Mouse (Mus musculus) small intestine, adult 2 months (tissue): Measurements from ENCODE around the gene Lin54. TPM values are rescaled to one million over a fixed set of nuclear protein-coding genes. Genes with fewer than 3 reads are reported as not detected.
A peak's percentile ranks its signal among the peaks of the same experiment; 100 is the strongest.

Experiments
- H3K27ac ChIP-seq: fragments of 200-500 bp; 2 replicates; pipeline ENCODE4 v1.5.1; 2012; ENCODE audit warnings: low read depth, low read length, control low read depth, inconsistent platforms; ENCODE audit not compliant: insufficient read depth
- H3K27me3 ChIP-seq: fragments of 200-500 bp; 2 replicates; pipeline ENCODE4 v1.6.1; 2012; ENCODE audit warnings: mild to moderate bottlenecking, moderate library complexity, low read length, inconsistent platforms; ENCODE audit not compliant: control insufficient read depth, insufficient read depth
- H3K36me3 ChIP-seq: fragments of 200-500 bp; 2 replicates; pipeline ENCODE4 v1.6.1; 2012; ENCODE audit warnings: mild to moderate bottlenecking, low read length, control low read depth, inconsistent platforms; ENCODE audit not compliant: control insufficient read depth, insufficient read depth
- H3K4me1 ChIP-seq: fragments of 200-500 bp; 2 replicates; pipeline ENCODE4 v1.6.1; 2012; ENCODE audit warnings: low read length, inconsistent platforms, mixed read lengths; ENCODE audit not compliant: control insufficient read depth, insufficient read depth, insufficient read length
- H3K4me3 ChIP-seq: fragments of 200-500 bp; 2 replicates; pipeline ENCODE4 v1.5.1; 2012; ENCODE audit warnings: low read depth, mild to moderate bottlenecking, control low read depth, inconsistent platforms, low read length, moderate library complexity
- CTCF ChIP-seq: fragments of 200-500 bp; IDR thresholded peaks from 2 replicates; pipeline ENCODE4 v1.5.1; 2012; ENCODE audit warnings: low read depth, mild to moderate bottlenecking, control low read depth, inconsistent platforms, low read length, moderate library complexity, mixed read lengths; ENCODE audit not compliant: insufficient replicate concordance, insufficient read length; ENCODE audit errors: extremely low read depth
- POLR2A ChIP-seq: fragments of 200-500 bp; IDR thresholded peaks from 2 replicates; pipeline ENCODE4 v1.6.1; 2012; ENCODE audit warnings: low read depth, mild to moderate bottlenecking, control low read depth, inconsistent platforms, low read length, moderate library complexity
- WGBS: fragments of 180-500 bp; shearing (Covaris S2); methylation state at CpG from one replicate; pipeline ENCODE4 v1.1.7; 2018; 5-methylcytosine and 5-hydroxymethylcytosine counted together
- polyA plus RNA-seq: library from polyadenylated mRNA; depleted of rRNA; stranded (reverse); fragments of >200 nt; gene quantifications from 2 replicates; pipeline ENCODE4 v1.2.3, GENCODE M21; 2012; rRNA removed

Lin54 gene
- 1.9 and 6.3 TPM in 2 replicates for polyA plus RNA-seq

- Histone ChIP-seq H3K4me1 (no peaks in the 10 kb centered on the region; the same call in 1 of the 2 replicates), H3K4me3 (peak within 1 kb of the TSS; percentile 95), H3K36me3 (no peaks in the 10 kb centered on the region), H3K27me3 (no peaks in the 10 kb centered on the region), H3K27ac (peak within 1 kb of the TSS; percentile 62)
- TF ChIP-seq POLR2A (no peak), CTCF (peak; percentile 12; the same call in 1 of the 2 replicates)
- 3% methylated on average over 57 of the region's 60 CpGs for WGBS
Observed at GRCm38 (mm10) chr5:100500458-100500961, at the start of gene Lin54. Lin54 (minus strand) TSS chr5:100500639.

GRCm38 (mm10) chr5:100550151-100550550, 49.7 kb upstream of the Lin54 start:
- Histone ChIP-seq H3K27ac (no peak overlapping the region), H3K27me3 (no peaks in the 10 kb centered on the region), H3K4me3 (no peak overlapping the region), H3K4me1 (peaks cover 7% of the 10 kb centered on the region; the same call in 1 of the 2 replicates), H3K36me3 (peaks cover 38% of the 10 kb centered on the region)
- WGBS: 51% methylated on average over 1 of the region's 1 CpGs
- no peak for TF ChIP-seq POLR2A

GRCm38 (mm10) chr5:100549311-100549710, 48.9 kb upstream of the Lin54 start:
- H3K27me3 ChIP-seq: no peaks in the 10 kb centered on the region
- 73% methylated on average over 4 of the region's 4 CpGs for WGBS
- H3K4me1 ChIP-seq: peaks cover 7% of the 10 kb centered on the region; the same call in 1 of the 2 replicates
- no peak overlapping the region for H3K4me3 ChIP-seq
- TF ChIP-seq CTCF: no peak
- no peak for TF ChIP-seq POLR2A
- H3K36me3 ChIP-seq: peaks cover 37% of the 10 kb centered on the region
- no peak overlapping the region for H3K27ac ChIP-seq

- Histone ChIP-seq H3K27ac (peak overlapping the region; percentile 66), H3K4me3 (no peak overlapping the region), H3K27me3 (no peaks in the 10 kb centered on the region), H3K36me3 (peaks cover 31% of the 10 kb centered on the region), H3K4me1 (peaks cover 7% of the 10 kb centered on the region; the same call in 1 of the 2 replicates)
- TF ChIP-seq CTCF (no peak), POLR2A (no peak)
- WGBS: 24% methylated on average over 2 of the region's 2 CpGs
Observed at GRCm38 (mm10) chr5:100548236-100548635, 47.8 kb upstream of the Lin54 start.

- H3K4me1 ChIP-seq: peaks cover 7% of the 10 kb centered on the region; the same call in 1 of the 2 replicates
Observed at GRCm38 (mm10) chr5:100546294-100547080, 46.0 kb upstream of the Lin54 start.

GRCm38 (mm10) chr5:100536638-100537037, 36.2 kb upstream of the Lin54 start:
- H3K27ac ChIP-seq: no peak overlapping the region
- peaks cover 44% of the 10 kb centered on the region for H3K36me3 ChIP-seq
- H3K4me1 ChIP-seq: no peaks in the 10 kb centered on the region
- no peak overlapping the region for H3K4me3 ChIP-seq
- 71% methylated on average over 3 of the region's 3 CpGs for WGBS
- H3K27me3 ChIP-seq: no peaks in the 10 kb centered on the region
- TF ChIP-seq CTCF: no peak
- TF ChIP-seq POLR2A: no peak

More at GRCm38 (mm10) chr5:100546294-100547080, 46.0 kb upstream of the Lin54 start:
- Histone ChIP-seq H3K36me3 (peaks cover 36% of the 10 kb centered on the region), H3K27me3 (no peaks in the 10 kb centered on the region), H3K4me3 (no peak overlapping the region), H3K27ac (no peak overlapping the region)
- WGBS: 80% methylated on average over 6 of the region's 6 CpGs
- TF ChIP-seq CTCF (peak; percentile 37; the same call in 1 of the 2 replicates), POLR2A (no peak)

GRCm38 (mm10) chr5:100535826-100536225, 35.4 kb upstream of the Lin54 start:
- no peak overlapping the region for H3K4me3 ChIP-seq
- TF ChIP-seq CTCF (no peak), POLR2A (no peak)
- H3K36me3 ChIP-seq: peaks cover 48% of the 10 kb centered on the region
- no peak overlapping the region for H3K27ac ChIP-seq
- H3K4me1 ChIP-seq: no peaks in the 10 kb centered on the region
- H3K27me3 ChIP-seq: no peaks in the 10 kb centered on the region
- 80% methylated on average over 7 of the region's 7 CpGs for WGBS
